Mouse (Mus musculus): Measurements from ENCODE around the gene Cep97. TPM values are rescaled to one million over a fixed set of nuclear protein-coding genes. Genes with fewer than 3 reads are reported as not detected.

The Cep97 gene
- polyA plus RNA-seq, 1 experiment: 4.6 TPM

- TF ChIP-seq MYOD1 (IDR thresholded peaks at IDR 0.05; ENCODE audit: control insufficient read depth in 1 of 3, insufficient read length in 2 of 3, low read depth in 2 of 3): no peak
- TF ChIP-seq E2F4 (IDR thresholded peaks at IDR 0.05; ENCODE audit: insufficient read depth): no peak
- TF ChIP-seq SRF (IDR thresholded peaks at IDR 0.05; ENCODE audit: control insufficient read depth, insufficient read length, low read depth): no peak
- no peak for TF ChIP-seq TCF3 (IDR thresholded peaks at IDR 0.05; ENCODE audit: insufficient read length, low read depth)
- TF ChIP-seq USF1 (IDR thresholded peaks at IDR 0.05; ENCODE audit: low read depth): no peak
- no peak for TF ChIP-seq POLR2AphosphoS2 (IDR thresholded peaks at IDR 0.05; ENCODE audit: insufficient read length, low read depth)
- TF ChIP-seq POLR2A (IDR thresholded peaks at IDR 0.05; ENCODE audit: insufficient read length, low read depth): no peak
- TF ChIP-seq REST (IDR thresholded peaks at IDR 0.05; ENCODE audit: insufficient read depth, insufficient read length): no peak
- TF ChIP-seq TCF12 (IDR thresholded peaks at IDR 0.05; ENCODE audit: insufficient read depth, poor library complexity, severe bottlenecking): no peak
- TF ChIP-seq MAX (IDR thresholded peaks at IDR 0.05; ENCODE audit: low read depth): no peak
- TF ChIP-seq CEBPB (IDR thresholded peaks at IDR 0.05; ENCODE audit: insufficient read depth, poor library complexity, severe bottlenecking): no peak
- Histone ChIP-seq H3ac (ENCODE audit: control insufficient read depth, insufficient read length) (no peak overlapping the region), H3K36me3 (ENCODE audit: control insufficient read depth, insufficient read depth) (no peaks in the 10 kb centered on the region), H3K27me3 (ENCODE audit: control insufficient read depth, insufficient read depth, insufficient read length) (no peaks in the 10 kb centered on the region), H3K4me2 (ENCODE audit: low read depth) (no peak overlapping the region), H3K79me2 (ENCODE audit: control insufficient read depth, insufficient read depth) (no peaks in the 10 kb centered on the region), H3K4me3 (no peak overlapping the region)
Measured at GRCm38 (mm10) chr16:55952771-55953170, 18.1 kb upstream of the Cep97 start.

DNA sequence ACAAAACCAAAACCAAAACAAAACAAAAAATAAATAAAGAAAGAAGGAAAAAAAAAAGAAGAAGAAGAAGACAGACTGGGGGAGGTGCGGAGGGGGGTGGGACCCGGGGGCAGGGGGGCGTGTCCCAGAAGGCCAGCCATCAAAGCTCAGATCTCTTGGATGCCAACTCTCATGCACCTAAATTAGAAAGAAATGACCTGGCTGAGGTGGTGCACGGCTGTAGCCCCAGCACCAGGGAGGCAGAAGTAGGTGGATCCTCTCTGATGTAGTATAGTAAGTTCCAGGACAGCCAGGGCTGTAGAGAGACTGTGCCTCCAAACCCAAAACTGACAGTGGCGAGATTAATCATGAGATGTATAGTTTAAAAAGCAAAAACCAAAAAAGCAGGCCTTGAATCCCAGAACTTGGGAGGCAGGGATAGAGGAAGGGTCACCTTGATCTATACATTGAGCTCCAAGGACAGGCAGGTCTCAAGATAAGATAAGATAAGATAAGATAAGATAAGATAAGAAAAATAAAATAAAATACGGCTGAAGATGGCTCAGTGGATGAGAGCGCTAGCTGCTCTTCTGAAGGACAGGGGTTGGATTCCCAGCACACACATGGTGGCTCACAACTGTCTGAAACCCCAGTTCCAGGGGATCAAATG is 17.1 kb upstream of the Cep97 start:
- Histone ChIP-seq H3ac (ENCODE audit: control insufficient read depth, insufficient read length) (no peak overlapping the region), H3K36me3 (ENCODE audit: control insufficient read depth, insufficient read depth) (no peaks in the 10 kb centered on the region), H3K79me2 (ENCODE audit: control insufficient read depth, insufficient read depth) (no peaks in the 10 kb centered on the region)

GRCm38 (mm10) chr16:55950946-55951678 is 16.5 kb upstream of the Cep97 start:
- no peaks in the 10 kb centered on the region for H3K79me2 ChIP-seq (ENCODE audit: control insufficient read depth, insufficient read depth)
- H3K36me3 ChIP-seq (ENCODE audit: control insufficient read depth, insufficient read depth): no peaks in the 10 kb centered on the region
- peak overlapping the region; percentile 63 for H3K4me2 ChIP-seq (ENCODE audit: low read depth)
- H3K4me3 ChIP-seq: no peak overlapping the region
- no peaks in the 10 kb centered on the region for H3K27me3 ChIP-seq (ENCODE audit: control insufficient read depth, insufficient read depth, insufficient read length)
- no peak for TF ChIP-seq USF1 (IDR thresholded peaks at IDR 0.05; ENCODE audit: low read depth)
- TF ChIP-seq REST (IDR thresholded peaks at IDR 0.05; ENCODE audit: insufficient read depth, insufficient read length): no peak
- TF ChIP-seq TCF12 (IDR thresholded peaks at IDR 0.05; ENCODE audit: insufficient read depth, poor library complexity, severe bottlenecking): no peak
- TF ChIP-seq MAX (IDR thresholded peaks at IDR 0.05; ENCODE audit: low read depth): no peak
- TF ChIP-seq POLR2A (IDR thresholded peaks at IDR 0.05; ENCODE audit: insufficient read length, low read depth): no peak
- TF ChIP-seq CEBPB (IDR thresholded peaks at IDR 0.05; ENCODE audit: insufficient read depth, poor library complexity, severe bottlenecking): no peak
- TF ChIP-seq POLR2AphosphoS2 (IDR thresholded peaks at IDR 0.05; ENCODE audit: insufficient read length, low read depth): no peak
- no peak for TF ChIP-seq E2F4 (IDR thresholded peaks at IDR 0.05; ENCODE audit: insufficient read depth)
- no peak for TF ChIP-seq TCF3 (IDR thresholded peaks at IDR 0.05; ENCODE audit: insufficient read length, low read depth)
- TF ChIP-seq SRF (IDR thresholded peaks at IDR 0.05; ENCODE audit: control insufficient read depth, insufficient read length, low read depth): no peak
- TF ChIP-seq MYOG (IDR thresholded peaks at IDR 0.05; ENCODE audit: control insufficient read depth in 1 of 3, insufficient read depth in 1 of 3, insufficient read length in 2 of 3, low read depth in 2 of 3): no peak
- no peak for TF ChIP-seq MYOD1 (IDR thresholded peaks at IDR 0.05; ENCODE audit: control insufficient read depth in 1 of 3, insufficient read length in 2 of 3, low read depth in 2 of 3)
- no peak overlapping the region for H3ac ChIP-seq (ENCODE audit: control insufficient read depth, insufficient read length)

More for the DNA sequence above, 17.1 kb upstream of the Cep97 start:
- no peak for TF ChIP-seq POLR2AphosphoS2 (IDR thresholded peaks at IDR 0.05; ENCODE audit: insufficient read length, low read depth)
- TF ChIP-seq USF1 (IDR thresholded peaks at IDR 0.05; ENCODE audit: low read depth): no peak
- TF ChIP-seq MYOD1 (IDR thresholded peaks at IDR 0.05; ENCODE audit: control insufficient read depth in 1 of 3, insufficient read length in 2 of 3, low read depth in 2 of 3): no peak
- TF ChIP-seq CEBPB (IDR thresholded peaks at IDR 0.05; ENCODE audit: insufficient read depth, poor library complexity, severe bottlenecking): no peak
- no peak for TF ChIP-seq SRF (IDR thresholded peaks at IDR 0.05; ENCODE audit: control insufficient read depth, insufficient read length, low read depth)
- no peak for TF ChIP-seq MYOG (IDR thresholded peaks at IDR 0.05; ENCODE audit: control insufficient read depth in 1 of 3, insufficient read depth in 1 of 3, insufficient read length in 2 of 3, low read depth in 2 of 3)
- no peak for TF ChIP-seq E2F4 (IDR thresholded peaks at IDR 0.05; ENCODE audit: insufficient read depth)
- no peak for TF ChIP-seq REST (IDR thresholded peaks at IDR 0.05; ENCODE audit: insufficient read depth, insufficient read length)
- no peak for TF ChIP-seq POLR2A (IDR thresholded peaks at IDR 0.05; ENCODE audit: insufficient read length, low read depth)
- TF ChIP-seq TCF12 (IDR thresholded peaks at IDR 0.05; ENCODE audit: insufficient read depth, poor library complexity, severe bottlenecking): no peak
- no peak for TF ChIP-seq TCF3 (IDR thresholded peaks at IDR 0.05; ENCODE audit: insufficient read length, low read depth)
- no peak for TF ChIP-seq MAX (IDR thresholded peaks at IDR 0.05; ENCODE audit: low read depth)
- Histone ChIP-seq H3K27me3 (ENCODE audit: control insufficient read depth, insufficient read depth, insufficient read length) (no peaks in the 10 kb centered on the region), H3K4me2 (ENCODE audit: low read depth) (peak overlapping the region; percentile 63), H3K4me3 (no peak overlapping the region)

DNA sequence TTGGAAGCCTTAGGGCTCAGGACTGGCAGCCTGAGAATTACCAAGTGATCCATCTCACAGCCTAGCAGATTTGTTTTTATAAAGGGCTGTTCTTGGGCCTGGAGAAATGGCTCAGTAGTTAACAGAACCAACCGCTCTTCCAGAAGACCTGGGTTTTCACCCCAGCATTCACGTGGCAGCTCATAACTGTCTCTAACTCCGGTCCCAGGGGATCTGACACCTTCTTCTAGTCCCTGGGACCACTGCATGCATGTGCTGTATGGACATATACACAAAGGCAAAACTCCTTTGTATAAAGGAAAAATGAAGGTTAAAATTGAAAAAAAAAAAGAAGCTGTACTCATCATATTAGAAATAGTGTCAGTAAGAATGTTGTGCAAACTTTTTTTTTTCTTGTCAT is 15.8 kb upstream of the Cep97 start:
- H3ac ChIP-seq (ENCODE audit: control insufficient read depth, insufficient read length): no peak overlapping the region
- no peak overlapping the region for H3K4me2 ChIP-seq (ENCODE audit: low read depth)
- no peak overlapping the region for H3K4me3 ChIP-seq
- no peaks in the 10 kb centered on the region for H3K36me3 ChIP-seq (ENCODE audit: control insufficient read depth, insufficient read depth)
- TF ChIP-seq TCF12 (IDR thresholded peaks at IDR 0.05; ENCODE audit: insufficient read depth, poor library complexity, severe bottlenecking): no peak
- no peak for TF ChIP-seq MYOD1 (IDR thresholded peaks at IDR 0.05; ENCODE audit: control insufficient read depth in 1 of 3, insufficient read length in 2 of 3, low read depth in 2 of 3)
- TF ChIP-seq MYOG (IDR thresholded peaks at IDR 0.05; ENCODE audit: control insufficient read depth in 1 of 3, insufficient read depth in 1 of 3, insufficient read length in 2 of 3, low read depth in 2 of 3): no peak
- TF ChIP-seq REST (IDR thresholded peaks at IDR 0.05; ENCODE audit: insufficient read depth, insufficient read length): no peak
- H3K79me2 ChIP-seq (ENCODE audit: control insufficient read depth, insufficient read depth): no peaks in the 10 kb centered on the region
- no peaks in the 10 kb centered on the region for H3K27me3 ChIP-seq (ENCODE audit: control insufficient read depth, insufficient read depth, insufficient read length)

Data from myocyte (in vitro differentiated cells).